Mouse (Mus musculus): ENCODE measurements at regions not wholly inside any gene's neighbourhood (a gene's known extent, or its start where the extent isn't known, plus 50 kb on each side); places are given as distances from the start of the nearest gene placed in this dataset.

DNA sequence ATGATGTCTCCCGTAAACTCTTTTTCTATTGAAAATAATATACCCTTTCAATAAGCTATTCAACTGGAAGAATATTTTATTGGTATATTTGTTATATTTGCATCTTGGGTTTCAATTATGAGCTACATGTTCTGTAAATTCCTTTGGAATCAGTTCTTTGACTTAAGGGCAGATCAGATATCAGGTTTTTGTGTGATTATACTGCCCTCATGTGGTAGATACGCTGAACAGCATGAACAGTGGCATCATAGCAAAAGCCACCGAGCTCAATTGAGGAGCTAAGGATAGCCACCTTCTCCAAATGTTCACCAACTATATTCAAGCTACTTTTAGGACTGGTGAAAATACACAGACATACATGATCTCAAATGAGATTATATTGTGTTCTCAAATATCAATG lies 52.7 kb upstream of the Pdc start:
- Histone ChIP-seq H3K4me3 (ENCODE audit: low read depth, low read length) (no peak overlapping the region), H3K4me2 (replicated peaks; ENCODE audit: low read depth) (no peak overlapping the region), H3K36me3 (ENCODE audit: control insufficient read depth, insufficient read depth) (no peaks in the 10 kb centered on the region), H3K9me3 (ENCODE audit: control insufficient read depth) (no peaks in the 10 kb centered on the region), H3K9ac (ENCODE audit: low read depth, low read length) (no peak overlapping the region), H3K27me3 (replicated peaks; ENCODE audit: control insufficient read depth, insufficient read depth, low read length) (no peaks in the 10 kb centered on the region), H3K27ac (ENCODE audit: low read depth, low read length) (no peak overlapping the region), H3K4me1 (replicated peaks; ENCODE audit: control insufficient read depth, insufficient read depth, low read length) (no peaks in the 10 kb centered on the region)
- TF ChIP-seq CTCF (IDR thresholded peaks at IDR 0.05; ENCODE audit: low read depth), result peak; percentile 74
- WGBS, result 51% methylated on average over 3 of the region's 3 CpGs
- no peak for ATAC-seq

DNA sequence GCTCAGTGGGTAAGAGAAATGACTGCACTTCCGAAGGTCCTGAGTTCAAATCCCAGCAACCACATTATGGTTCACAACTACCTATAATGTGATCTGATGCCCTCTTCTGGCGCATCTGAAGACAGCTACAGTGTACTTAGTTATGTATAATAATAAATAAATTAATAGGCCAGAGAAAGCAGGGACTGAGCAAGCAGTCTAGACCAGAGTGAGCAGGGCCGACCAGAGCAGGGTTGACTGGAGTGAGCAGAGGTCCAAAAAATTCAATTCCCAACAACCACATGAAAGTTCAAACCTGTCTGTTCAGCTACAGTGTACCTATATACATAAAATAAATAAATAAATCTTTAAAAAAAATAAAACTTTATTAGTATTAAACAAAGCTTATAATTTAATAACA lies 52.2 kb upstream of the Pdc start:
- WGBS, result 78% methylated on average over 3 of the region's 3 CpGs
- no peak overlapping the region for H3K4me2 ChIP-seq (replicated peaks; ENCODE audit: low read depth)

More for the DNA sequence above, 52.2 kb upstream of the Pdc start:
- Histone ChIP-seq H3K27me3 (replicated peaks; ENCODE audit: control insufficient read depth, insufficient read depth, low read length) (no peaks in the 10 kb centered on the region), H3K4me3 (ENCODE audit: low read depth, low read length) (no peak overlapping the region), H3K36me3 (ENCODE audit: control insufficient read depth, insufficient read depth) (no peaks in the 10 kb centered on the region), H3K9ac (ENCODE audit: low read depth, low read length) (no peak overlapping the region), H3K9me3 (ENCODE audit: control insufficient read depth) (no peaks in the 10 kb centered on the region), H3K27ac (ENCODE audit: low read depth, low read length) (no peak overlapping the region), H3K4me1 (replicated peaks; ENCODE audit: control insufficient read depth, insufficient read depth, low read length) (no peaks in the 10 kb centered on the region)
- ATAC-seq, result no peak
- no peak for TF ChIP-seq CTCF (IDR thresholded peaks at IDR 0.05; ENCODE audit: low read depth)

All from intestine, postnatal 0 days (tissue).